Mouse (Mus musculus) olfactory bulb, adult 2 months (tissue): ENCODE results near the gene Upf1.

Source experiments
- CTCF ChIP-seq: fragments of 200-500 bp; IDR thresholded peaks from 2 replicates; pipeline ENCODE4 v1.5.1; 2012; ENCODE audit warnings: low read depth, mild to moderate bottlenecking, low read length, moderate library complexity; ENCODE audit not compliant: insufficient read depth
- POLR2A ChIP-seq: fragments of 200-500 bp; IDR thresholded peaks from 2 replicates; pipeline ENCODE4 v1.6.1; 2012; ENCODE audit warnings: mild to moderate bottlenecking, low read depth, low read length, moderate library complexity; ENCODE audit not compliant: insufficient read depth

DNA sequence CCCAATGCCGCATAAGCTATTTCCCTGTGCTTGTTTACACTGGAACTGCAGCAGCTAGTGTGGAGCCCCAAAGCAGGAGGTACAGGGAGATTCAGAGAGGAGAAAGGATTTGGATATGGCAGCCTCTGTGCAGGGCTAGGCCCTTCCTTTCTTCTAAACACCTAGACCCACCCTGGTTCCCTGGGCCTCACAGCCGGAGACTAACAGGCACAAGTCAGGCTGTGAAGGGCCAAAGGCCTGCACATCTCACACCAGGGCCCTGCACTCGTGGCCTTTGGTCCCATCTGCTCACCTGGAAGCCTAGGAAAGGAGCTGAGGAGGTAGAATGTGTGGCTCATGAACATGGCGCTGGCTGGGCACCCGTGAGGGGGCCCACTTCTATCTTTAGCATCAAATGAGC, 43.1 kb upstream of the Upf1 start:
- no peak for TF ChIP-seq CTCF
- TF ChIP-seq POLR2A = no peak
